Mouse (Mus musculus) erythroblast, embryonic 14.5 days (primary cell): Measurements from ENCODE around the gene Arhgap1.

Experiments used
- GATA1 ChIP-seq: IDR thresholded peaks from 2 replicates; pipeline ENCODE4 v1.6.1; 2012; ENCODE audit warnings: low read length, inconsistent platforms, mixed read lengths
- TAL1 ChIP-seq: IDR thresholded peaks from 3 replicates; pipeline ENCODE4 v1.6.1; 2012; ENCODE audit warnings: low read length, inconsistent platforms, mixed read lengths

GRCm38 (mm10) chr2:91664780-91665179 lies 15.1 kb downstream of the Arhgap1 start:
- no peak for TF ChIP-seq TAL1
- TF ChIP-seq GATA1: no peak
